Mouse (Mus musculus): ENCODE measurements around the gene Rab29. TPM values are rescaled to one million over a fixed set of nuclear protein-coding genes. Genes with fewer than 3 reads are reported as not detected.
"Not testable (repeated sequence)": the region's sequence is repeated elsewhere in the genome, so short reads cannot be mapped to it uniquely, and the experiment has no call there.

The Rab29 gene
- total and polyA plus RNA-seq, 2 experiments from 2014 or later: 14.7 to 18.8 TPM

DNA sequence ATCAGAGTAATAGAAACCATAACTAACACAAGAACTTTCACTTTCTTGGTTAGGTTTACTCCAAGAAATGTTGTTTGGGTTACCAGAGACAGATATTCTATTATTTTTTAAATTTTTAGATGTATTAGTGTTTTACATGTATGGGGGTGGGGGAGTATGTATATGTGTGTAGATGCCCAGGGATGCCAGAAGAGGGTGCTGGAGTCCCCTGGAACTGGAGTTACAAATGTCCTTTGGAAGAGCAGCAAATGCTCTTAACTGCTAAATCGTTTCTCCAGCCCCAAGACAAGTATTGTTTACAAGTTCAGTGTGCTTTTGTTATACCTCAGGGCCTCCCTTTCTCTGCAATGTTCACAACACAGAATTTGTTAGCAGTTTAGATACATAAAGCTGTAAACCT, 38.5 kb downstream of the Rab29 start:
- no peak overlapping the region for H3K9ac ChIP-seq (replicated peaks; ENCODE audit: low read depth, low read length)
- WGBS: 13% methylated on average over 1 of the region's 1 CpGs
- H3K4me2 ChIP-seq (ENCODE audit: low read depth, low read length): no peak overlapping the region
- H3K36me3 ChIP-seq (replicated peaks; ENCODE audit: control insufficient read depth, insufficient read depth, low read length): no peaks in the 10 kb centered on the region
- DNase-seq (ENCODE audit: low spot score) (peak; percentile 30), ATAC-seq (ENCODE audit: insufficient read depth, low read depth) (no peak)
- peak; percentile 43 for TF ChIP-seq CTCF (IDR thresholded peaks at IDR 0.05; ENCODE audit: low read depth)
- no peak for TF ChIP-seq EP300 (IDR thresholded peaks at IDR 0.05; ENCODE audit: low read depth)
- H3K4me1 ChIP-seq (ENCODE audit: control insufficient read depth, insufficient read depth): no peaks in the 10 kb centered on the region
- H3K4me3 ChIP-seq (ENCODE audit: low read depth, low read length): no peak overlapping the region
- peaks cover 20% of the 10 kb centered on the region for H3K27me3 ChIP-seq (ENCODE audit: control insufficient read depth, insufficient read depth, low read length)
- no peak overlapping the region for H3K27ac ChIP-seq (ENCODE audit: low read depth)
- no peaks in the 10 kb centered on the region for H3K9me3 ChIP-seq (replicated peaks; ENCODE audit: control insufficient read depth, low read length)

DNA sequence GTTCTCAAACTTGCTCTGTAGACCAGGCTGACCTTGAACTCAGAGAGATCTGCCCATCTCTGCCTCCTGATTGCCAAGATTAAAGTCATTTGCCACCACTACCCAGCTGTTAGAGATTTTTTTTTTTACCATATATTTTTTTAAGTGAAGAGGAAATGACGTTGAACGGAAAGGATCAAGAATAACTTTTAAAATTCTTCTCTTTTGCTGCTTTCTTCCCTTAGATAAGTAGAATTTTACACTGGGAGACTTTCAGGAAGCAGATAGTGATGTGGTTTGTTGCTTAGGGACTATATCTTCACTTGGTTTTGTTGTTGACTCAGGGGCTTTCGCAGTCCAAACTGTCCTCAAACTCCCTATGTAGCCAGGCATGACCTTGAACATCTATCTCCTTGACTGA, 41.4 kb downstream of the Rab29 start:
- no peaks in the 10 kb centered on the region for H3K9me3 ChIP-seq (replicated peaks; ENCODE audit: control insufficient read depth, low read length)
- no peak for ATAC-seq (ENCODE audit: insufficient read depth, low read depth)
- no peak overlapping the region for H3K27ac ChIP-seq (ENCODE audit: low read depth)
- TF ChIP-seq CTCF (IDR thresholded peaks at IDR 0.05; ENCODE audit: low read depth) (no peak), EP300 (IDR thresholded peaks at IDR 0.05; ENCODE audit: low read depth) (no peak)
- H3K9ac ChIP-seq (replicated peaks; ENCODE audit: low read depth, low read length): no peak overlapping the region
- no peak for DNase-seq (ENCODE audit: low spot score)
- H3K36me3 ChIP-seq (replicated peaks; ENCODE audit: control insufficient read depth, insufficient read depth, low read length): no peaks in the 10 kb centered on the region
- WGBS: 83% methylated on average over 3 of the region's 3 CpGs
- peaks cover 4% of the 10 kb centered on the region; the same call in 1 of the 2 replicates for H3K4me1 ChIP-seq (ENCODE audit: control insufficient read depth, insufficient read depth)
- no peak overlapping the region for H3K4me3 ChIP-seq (ENCODE audit: low read depth, low read length)
- peaks cover 20% of the 10 kb centered on the region for H3K27me3 ChIP-seq (ENCODE audit: control insufficient read depth, insufficient read depth, low read length)
- no peak overlapping the region for H3K4me2 ChIP-seq (ENCODE audit: low read depth, low read length)

DNA sequence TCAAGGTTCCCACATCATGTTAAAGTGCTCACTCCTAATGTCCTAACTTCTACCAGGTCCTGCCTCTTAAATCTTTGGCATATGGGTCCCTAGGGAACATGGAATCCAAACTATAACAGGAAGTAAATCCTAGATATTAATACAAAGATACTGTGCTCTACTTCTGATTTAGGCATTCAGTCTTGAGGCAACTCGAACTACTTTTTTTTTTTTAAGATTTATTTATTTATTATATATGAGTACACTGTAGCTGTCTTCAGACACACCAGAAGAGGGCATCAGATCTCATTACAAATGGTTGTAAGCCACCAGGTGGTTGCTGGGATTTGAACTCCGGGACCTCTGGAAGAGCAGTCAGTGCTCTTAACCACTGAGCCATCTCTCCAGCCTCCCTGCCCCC, 42.2 kb downstream of the Rab29 start:
- ATAC-seq (ENCODE audit: insufficient read depth, low read depth); H3K36me3 ChIP-seq (replicated peaks; ENCODE audit: control insufficient read depth, insufficient read depth, low read length); H3K27ac ChIP-seq (ENCODE audit: low read depth); H3K9me3 ChIP-seq (replicated peaks; ENCODE audit: control insufficient read depth, low read length); H3K4me2 ChIP-seq (ENCODE audit: low read depth, low read length); H3K4me1 ChIP-seq (ENCODE audit: control insufficient read depth, insufficient read depth); H3K9ac ChIP-seq (replicated peaks; ENCODE audit: low read depth, low read length); H3K4me3 ChIP-seq (ENCODE audit: low read depth, low read length); DNase-seq (ENCODE audit: low spot score): not testable (repeated sequence)
- H3K27me3 ChIP-seq (ENCODE audit: control insufficient read depth, insufficient read depth, low read length): peaks cover 17% of the 10 kb centered on the region
- WGBS: 95% methylated on average over 2 of the region's 2 CpGs

DNA sequence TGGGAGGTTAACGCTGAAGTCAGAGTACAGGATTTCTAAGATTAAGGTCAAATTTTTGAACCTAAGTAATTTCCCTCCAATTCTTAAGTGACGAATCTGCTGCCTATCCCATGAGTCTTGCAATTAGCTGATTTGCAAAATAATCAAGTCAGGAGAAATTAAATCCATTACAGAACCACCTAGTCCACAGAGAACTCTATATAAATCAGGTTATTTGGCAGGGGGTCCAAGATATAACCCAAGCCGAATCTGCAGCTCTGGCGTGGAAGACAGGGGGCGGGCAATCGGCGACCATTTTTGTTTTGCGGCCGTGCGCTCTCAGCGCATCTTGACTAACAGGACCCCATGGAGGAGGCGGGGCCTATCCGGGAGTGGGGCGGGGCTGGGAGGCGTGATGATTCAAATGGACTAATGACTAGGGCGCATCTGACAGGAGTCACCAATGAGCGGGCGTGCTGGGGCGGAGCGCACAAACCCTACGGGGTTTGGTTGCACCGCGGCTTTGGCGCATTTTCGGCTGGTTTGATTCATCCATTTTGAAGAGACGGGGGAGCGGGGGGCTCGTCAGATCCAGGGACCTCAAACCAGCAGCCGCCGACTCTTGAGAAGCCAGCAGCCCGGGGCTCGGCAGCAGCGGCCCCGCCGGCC, 43.1 kb downstream of the Rab29 start, which contains the start of gene Nucks1:
Nucks1 (plus strand) TSS at position 534 of the 648 bp plus-strand sequence.
- peaks cover 4% of the 10 kb centered on the region; the same call in 1 of the 2 replicates for H3K4me1 ChIP-seq (ENCODE audit: control insufficient read depth, insufficient read depth)
- under 1% methylated on average over 35 of the region's 35 CpGs for WGBS
- peak; percentile 44 for TF ChIP-seq CTCF (IDR thresholded peaks at IDR 0.05; ENCODE audit: low read depth)
- no peak for TF ChIP-seq EP300 (IDR thresholded peaks at IDR 0.05; ENCODE audit: low read depth)
- H3K36me3 ChIP-seq (replicated peaks; ENCODE audit: control insufficient read depth, insufficient read depth, low read length): no peaks in the 10 kb centered on the region
- peak; percentile 98 for DNase-seq (ENCODE audit: low spot score)
- peak; percentile 99 for ATAC-seq (ENCODE audit: insufficient read depth, low read depth)
- peak within 1 kb of the TSS; percentile 97 for H3K4me3 ChIP-seq (ENCODE audit: low read depth, low read length)
- H3K9me3 ChIP-seq (replicated peaks; ENCODE audit: control insufficient read depth, low read length): no peaks in the 10 kb centered on the region
- H3K4me2 ChIP-seq (ENCODE audit: low read depth, low read length): peak within 1 kb of the TSS; percentile 82
- H3K27me3 ChIP-seq (ENCODE audit: control insufficient read depth, insufficient read depth, low read length): peaks cover 15% of the 10 kb centered on the region
- peak within 1 kb of the TSS; percentile 98 for H3K9ac ChIP-seq (replicated peaks; ENCODE audit: low read depth, low read length)
- H3K27ac ChIP-seq (ENCODE audit: low read depth): peak within 1 kb of the TSS; percentile 99

DNA sequence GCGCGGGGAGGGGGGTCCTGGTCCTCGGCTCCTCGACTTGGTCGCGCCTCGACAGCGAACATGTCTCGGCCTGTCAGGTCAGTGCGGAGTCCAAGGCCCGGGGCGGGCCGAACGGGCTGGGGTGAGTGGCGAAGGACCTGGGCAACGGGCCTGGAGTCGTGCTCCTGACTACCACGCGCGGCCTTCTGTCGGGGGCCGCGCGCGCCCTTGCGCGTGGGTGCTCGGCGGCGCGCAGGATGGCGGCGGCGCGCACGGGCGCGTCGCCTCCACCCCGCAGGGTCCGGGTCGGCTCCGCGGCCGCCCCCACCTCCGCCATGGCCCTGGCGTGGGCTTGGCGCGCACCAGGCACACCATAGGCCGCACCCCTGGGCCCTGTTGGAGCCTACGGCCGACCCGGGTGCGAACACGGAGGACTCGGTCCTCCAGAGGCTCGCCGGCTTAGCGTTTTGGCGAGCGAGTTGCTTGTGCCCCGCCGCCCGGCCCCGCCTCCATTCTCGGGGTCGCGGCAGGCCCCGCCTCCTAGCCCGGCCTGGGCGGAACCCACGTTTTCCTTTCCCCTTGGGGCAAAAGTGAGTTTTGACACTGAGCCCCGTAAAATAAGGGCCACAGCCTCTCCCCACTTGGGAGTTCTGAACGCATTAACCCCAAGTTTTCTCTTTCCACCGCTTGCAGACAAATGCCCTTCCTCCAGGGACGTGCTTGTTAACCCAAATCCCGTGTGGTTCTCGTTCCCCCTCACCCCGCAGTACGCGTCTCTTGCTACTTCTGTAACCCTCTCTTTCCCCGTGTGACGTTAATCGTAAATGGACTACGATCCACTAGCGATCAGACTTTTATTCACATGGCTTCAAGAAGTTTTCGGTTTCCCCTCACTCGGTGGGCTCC, 43.9 kb downstream of the Rab29 start:
- WGBS: under 1% methylated on average over 71 of the region's 88 CpGs
- Histone ChIP-seq H3K9ac (replicated peaks; ENCODE audit: low read depth, low read length) (peak overlapping the region; percentile 98), H3K4me2 (ENCODE audit: low read depth, low read length) (peak overlapping the region; percentile 82), H3K4me3 (ENCODE audit: low read depth, low read length) (peak overlapping the region; percentile 97), H3K27me3 (ENCODE audit: control insufficient read depth, insufficient read depth, low read length) (peaks cover 15% of the 10 kb centered on the region), H3K36me3 (replicated peaks; ENCODE audit: control insufficient read depth, insufficient read depth, low read length) (no peaks in the 10 kb centered on the region), H3K27ac (ENCODE audit: low read depth) (peak overlapping the region; percentile 99), H3K9me3 (replicated peaks; ENCODE audit: control insufficient read depth, low read length) (no peaks in the 10 kb centered on the region), H3K4me1 (ENCODE audit: control insufficient read depth, insufficient read depth) (peaks cover 4% of the 10 kb centered on the region; the same call in 1 of the 2 replicates)
- DNase-seq (ENCODE audit: low spot score) (peak; percentile 76), ATAC-seq (ENCODE audit: insufficient read depth, low read depth) (peak; percentile 62)
- no peak for TF ChIP-seq EP300 (IDR thresholded peaks at IDR 0.05; ENCODE audit: low read depth)
- no peak for TF ChIP-seq CTCF (IDR thresholded peaks at IDR 0.05; ENCODE audit: low read depth)
